Mouse (Mus musculus) embryonic facial prominence, embryonic 15.5 days (tissue): ENCODE measurements around the gene Ebpl. TPM values are rescaled to one million over a fixed set of nuclear protein-coding genes. Genes with fewer than 3 reads are reported as not detected.
"Not testable (repeated sequence)": the region's sequence is repeated elsewhere in the genome, so short reads cannot be mapped to it uniquely, and the experiment has no call there.

Experiments
- ATAC-seq: fragments of 200-750 bp; cut with Nextera tagmentation; 2 replicates; pipeline ENCODE4 v1.8.0; 2017; ENCODE audit warnings: low read depth, moderate TSS enrichment; ENCODE audit not compliant: insufficient number of reproducible peaks, low FRiP score, low TSS enrichment
- H3K27ac ChIP-seq: fragments of 300-500 bp; sonication (generic); replicated peaks from 2 replicates; pipeline ENCODE4 v1.5.1; 2015; ENCODE audit warnings: mild to moderate bottlenecking, inconsistent platforms
- H3K27me3 ChIP-seq: fragments of 300-500 bp; sonication (generic); 2 replicates; pipeline ENCODE4 v1.6.1; 2015; ENCODE audit warnings: inconsistent platforms
- H3K36me3 ChIP-seq: fragments of 300-500 bp; sonication (generic); 2 replicates; pipeline ENCODE4 v1.6.1; 2015; ENCODE audit warnings: mild to moderate bottlenecking, inconsistent platforms
- H3K4me1 ChIP-seq: fragments of 300-500 bp; sonication (generic); 2 replicates; pipeline ENCODE4 v1.6.1; 2015; ENCODE audit warnings: inconsistent platforms
- H3K4me2 ChIP-seq: fragments of 300-500 bp; sonication (generic); replicated peaks from 2 replicates; pipeline ENCODE4 v1.6.1; 2015; ENCODE audit warnings: mild to moderate bottlenecking, inconsistent platforms
- H3K4me3 ChIP-seq: fragments of 300-500 bp; sonication (generic); replicated peaks from 2 replicates; pipeline ENCODE4 v1.5.1; 2015; ENCODE audit warnings: mild to moderate bottlenecking, inconsistent platforms
- H3K9ac ChIP-seq: fragments of 300-500 bp; sonication (generic); 2 replicates; pipeline ENCODE4 v1.6.1; 2015; ENCODE audit warnings: inconsistent platforms
- H3K9me3 ChIP-seq: fragments of 300-500 bp; sonication (generic); replicated peaks from 2 replicates; pipeline ENCODE4 v1.6.1; 2016; ENCODE audit warnings: inconsistent platforms
- WGBS: fragments of 180-500 bp; shearing (Covaris S2); methylation state at CpG from one replicate; pipeline ENCODE4 v1.1.7; 2015; 5-methylcytosine and 5-hydroxymethylcytosine counted together
- polyA plus RNA-seq: library from polyadenylated mRNA; unstranded; fragments of >200 nt; fragmentation: Nextera tagmentation; extraction: Ambion mirVana; gene quantifications from 2 replicates; pipeline ENCODE4 v1.2.1, GENCODE M21; 2015

Ebpl gene
- polyA plus RNA-seq, 1 experiment from 2014 or later, result 12.0 TPM

DNA sequence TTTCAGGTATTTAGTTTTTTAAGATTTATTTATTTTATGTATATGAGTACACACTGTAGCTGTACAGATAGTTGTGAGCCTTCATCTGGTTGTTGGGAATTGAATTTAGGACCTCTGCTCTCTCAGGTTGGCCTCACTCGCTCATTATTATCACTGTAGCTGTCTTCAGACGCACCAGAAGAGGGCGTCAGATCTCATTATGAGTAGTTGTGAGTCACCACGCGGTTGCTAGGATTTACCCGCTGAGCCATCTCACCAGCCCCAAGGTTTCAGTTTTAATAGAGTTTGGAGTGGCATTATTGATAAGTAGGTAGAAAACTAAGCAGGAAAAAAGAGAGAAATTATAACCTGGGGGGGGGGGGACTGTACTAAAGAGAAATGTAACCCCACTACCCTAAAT is 33.2 kb downstream of the Ebpl start:
- H3K4me2 ChIP-seq, H3K27ac ChIP-seq: not testable (repeated sequence)
- WGBS, result 21% methylated on average over 6 of the region's 6 CpGs

DNA sequence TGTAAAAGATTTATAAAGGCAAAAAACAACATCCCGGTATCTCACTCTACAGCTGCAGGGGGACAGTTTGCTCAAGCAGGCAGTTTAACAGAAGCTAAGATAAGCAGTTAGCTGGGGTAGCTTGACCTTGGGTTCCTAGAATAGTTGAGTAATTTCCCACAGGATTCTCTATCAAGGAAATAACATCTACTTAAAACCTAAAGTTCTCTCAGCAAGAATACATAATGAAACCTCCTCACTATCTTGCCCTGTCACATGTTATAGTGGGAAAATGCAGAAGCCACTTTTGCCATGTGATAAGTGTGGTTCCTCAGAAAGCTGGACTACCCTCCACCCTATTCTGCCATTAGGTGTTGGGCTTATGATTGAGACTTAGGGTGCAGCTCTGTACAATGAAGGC is 37.5 kb downstream of the Ebpl start:
- Histone ChIP-seq H3K9me3 (0 out of 2 replicates have a peak, but pooled peaks cover 5% of the 10 kb centered on the region), H3K27ac (no peak overlapping the region), H3K27me3 (no peaks in the 10 kb centered on the region), H3K4me1 (peaks cover 4% of the 10 kb centered on the region), H3K36me3 (no peaks in the 10 kb centered on the region), H3K4me3 (no peak overlapping the region), H3K9ac (no peak overlapping the region), H3K4me2 (no peak overlapping the region)
- WGBS, result 94% methylated on average over 1 of the region's 1 CpGs
- no peak for ATAC-seq

More for the DNA sequence above, 33.2 kb downstream of the Ebpl start:
- H3K27me3 ChIP-seq, ATAC-seq, H3K9me3 ChIP-seq, H3K4me3 ChIP-seq, H3K9ac ChIP-seq, H3K36me3 ChIP-seq: not testable (repeated sequence)
- H3K4me1 ChIP-seq, result peaks cover 16% of the 10 kb centered on the region

DNA sequence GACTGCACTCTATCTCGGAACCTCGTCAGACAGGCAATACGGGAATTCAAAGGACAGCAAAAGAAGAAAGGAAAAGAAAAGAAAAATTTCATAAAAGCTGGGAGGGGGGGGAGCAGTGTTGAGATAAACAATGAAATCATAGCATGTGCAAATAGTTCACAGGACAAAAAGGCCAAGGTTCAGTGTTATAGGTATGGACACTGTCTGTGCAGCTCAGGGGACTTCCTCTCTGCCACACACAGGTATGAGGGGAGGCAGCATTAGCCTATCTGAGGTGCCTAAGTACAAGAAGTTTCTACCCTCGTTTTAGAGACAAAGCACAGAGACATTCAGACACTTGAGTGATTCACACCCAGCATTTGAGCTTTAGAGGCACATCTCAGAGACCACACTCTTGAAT is 39.0 kb downstream of the Ebpl start:
- 0 out of 2 replicates have a peak, but pooled peaks cover 5% of the 10 kb centered on the region for H3K9me3 ChIP-seq
- H3K4me1 ChIP-seq, result 0 out of 2 replicates have a peak, but pooled peaks cover 5% of the 10 kb centered on the region
- no peak overlapping the region for H3K9ac ChIP-seq
- H3K27ac ChIP-seq, result no peak overlapping the region
- H3K4me2 ChIP-seq, result no peak overlapping the region
- no peaks in the 10 kb centered on the region for H3K27me3 ChIP-seq
- no peak for ATAC-seq
- no peaks in the 10 kb centered on the region for H3K36me3 ChIP-seq
- 71% methylated on average over 4 of the region's 4 CpGs for WGBS
- no peak overlapping the region for H3K4me3 ChIP-seq

DNA sequence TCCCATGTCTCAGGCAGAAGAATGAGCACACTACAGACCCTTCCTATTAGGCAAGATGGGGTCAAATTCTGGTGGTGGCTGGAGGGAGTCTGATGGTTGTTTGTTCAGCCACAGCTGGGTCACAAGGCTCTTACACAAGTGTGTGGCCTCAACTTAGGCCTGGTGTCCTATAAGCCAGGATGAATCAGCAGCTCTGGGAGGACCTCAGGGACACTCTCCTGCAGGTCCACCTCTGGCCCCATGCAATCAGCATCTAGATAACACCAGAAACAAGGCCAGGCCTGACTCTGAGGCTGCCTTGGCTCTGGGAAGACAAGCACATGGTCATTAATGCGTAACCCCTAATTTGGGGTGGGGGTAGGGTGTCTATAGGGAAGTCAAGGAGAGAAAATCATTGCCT is 39.5 kb downstream of the Ebpl start:
- ATAC-seq, result no peak
- no peak overlapping the region for H3K9ac ChIP-seq
- no peak overlapping the region for H3K27ac ChIP-seq
- H3K9me3 ChIP-seq, result 0 out of 2 replicates have a peak, but pooled peaks cover 5% of the 10 kb centered on the region
- H3K36me3 ChIP-seq, result no peaks in the 10 kb centered on the region
- no peak overlapping the region for H3K4me3 ChIP-seq
- 75% methylated on average over 1 of the region's 1 CpGs for WGBS
- H3K4me2 ChIP-seq, result no peak overlapping the region
- H3K27me3 ChIP-seq, result no peaks in the 10 kb centered on the region
- H3K4me1 ChIP-seq, result 0 out of 2 replicates have a peak, but pooled peaks cover 5% of the 10 kb centered on the region

DNA sequence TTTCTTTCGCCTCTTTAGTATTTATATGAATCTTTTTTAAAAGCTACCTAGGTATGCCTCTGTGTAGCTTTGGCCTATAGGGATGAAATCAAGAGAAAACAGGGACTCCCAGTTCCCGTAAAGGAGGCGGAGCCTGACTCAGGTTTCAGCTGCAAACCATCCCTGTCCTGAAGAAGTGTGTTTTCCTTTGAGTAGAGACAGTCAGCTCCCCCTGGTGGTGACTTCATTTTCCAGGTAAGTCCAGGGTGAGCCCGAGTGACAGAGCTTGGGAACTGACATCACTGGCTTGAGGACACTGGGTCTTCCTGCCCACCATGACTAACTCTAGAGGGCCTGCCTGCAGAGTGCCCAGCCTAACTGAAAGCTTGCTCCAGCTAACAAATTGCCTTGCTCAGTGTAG is 43.4 kb downstream of the Ebpl start:
- H3K9me3 ChIP-seq, result no peaks in the 10 kb centered on the region
- 30% methylated on average over 4 of the region's 4 CpGs for WGBS
- H3K4me2 ChIP-seq, result no peak overlapping the region
- H3K36me3 ChIP-seq, result no peaks in the 10 kb centered on the region
- H3K27ac ChIP-seq, result no peak overlapping the region
- H3K4me3 ChIP-seq, result no peak overlapping the region
- H3K4me1 ChIP-seq, result 0 out of 2 replicates have a peak, but pooled peaks cover 5% of the 10 kb centered on the region
- no peaks in the 10 kb centered on the region for H3K27me3 ChIP-seq
- 0 out of 2 replicates have a peak, but pooled peaks have one; percentile 34 for ATAC-seq
- H3K9ac ChIP-seq, result no peak overlapping the region

DNA sequence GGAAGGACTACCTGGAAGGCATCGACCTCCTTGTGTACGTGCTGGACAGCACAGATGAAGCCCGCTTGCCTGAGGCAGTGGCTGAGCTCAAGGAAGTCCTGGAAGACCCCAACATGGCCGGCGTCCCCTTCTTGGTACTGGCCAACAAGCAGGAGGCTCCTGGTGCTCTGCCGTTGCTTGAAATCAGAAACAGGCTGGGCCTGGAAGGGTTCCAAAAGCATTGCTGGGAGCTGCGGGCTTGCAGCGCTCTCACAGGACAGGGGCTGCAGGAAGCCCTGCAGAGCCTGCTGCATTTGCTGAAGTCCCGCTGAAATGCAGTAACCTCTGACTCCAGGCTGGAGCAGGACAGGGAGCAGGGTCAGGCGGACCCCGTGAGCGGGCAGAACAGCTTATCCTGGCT is 49.3 kb downstream of the Ebpl start:
- ATAC-seq, result no peak
- H3K9me3 ChIP-seq, result no peaks in the 10 kb centered on the region
- 45% methylated on average over 12 of the region's 12 CpGs for WGBS
- H3K4me1 ChIP-seq, result peaks cover 12% of the 10 kb centered on the region
- no peaks in the 10 kb centered on the region for H3K27me3 ChIP-seq
- H3K9ac ChIP-seq, result no peak overlapping the region
- no peak overlapping the region for H3K27ac ChIP-seq
- H3K4me3 ChIP-seq, result no peak overlapping the region
- no peaks in the 10 kb centered on the region for H3K36me3 ChIP-seq
- no peak overlapping the region; the same call in 1 of the 2 replicates for H3K4me2 ChIP-seq

DNA sequence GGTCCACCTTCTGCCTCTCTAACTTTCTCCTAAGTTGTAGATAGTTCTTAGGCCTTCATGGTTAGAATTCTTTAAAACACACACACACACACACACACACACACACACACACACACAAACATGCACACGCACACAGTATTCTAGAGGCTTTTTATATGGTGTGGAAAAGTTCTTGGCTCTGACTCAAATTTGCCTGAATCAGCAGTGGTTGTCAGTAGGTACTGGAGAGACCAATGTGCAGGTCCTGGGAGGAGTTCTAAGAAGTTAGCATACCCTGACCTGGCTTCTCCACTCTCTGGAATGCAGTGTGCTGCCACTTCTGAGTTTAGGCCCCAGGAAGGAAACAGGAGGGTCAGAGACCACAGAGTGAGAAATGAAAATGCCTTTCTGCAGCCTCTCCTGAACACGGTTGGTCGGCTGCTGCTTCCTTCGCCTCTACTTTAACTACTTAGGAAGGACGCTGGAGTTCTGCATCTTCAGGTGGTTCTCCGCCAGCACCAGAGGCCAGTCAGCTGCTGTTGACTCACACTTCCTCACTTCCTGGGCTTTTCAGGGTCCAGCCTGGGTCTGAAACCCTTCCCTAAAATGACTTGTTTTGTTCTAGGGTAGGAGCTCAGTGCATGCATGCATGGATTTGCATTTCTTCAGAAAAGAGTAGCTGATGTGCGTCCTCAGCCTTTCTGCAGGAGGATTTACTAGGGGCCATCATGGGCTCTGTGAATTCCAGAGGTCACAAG is 50.0 kb downstream of the Ebpl start:
- no peak overlapping the region for H3K9ac ChIP-seq
- no peak overlapping the region for H3K4me3 ChIP-seq
- H3K27ac ChIP-seq, result no peak overlapping the region
- peaks cover 12% of the 10 kb centered on the region for H3K4me1 ChIP-seq
- no peaks in the 10 kb centered on the region for H3K36me3 ChIP-seq
- no peaks in the 10 kb centered on the region for H3K9me3 ChIP-seq
- ATAC-seq, result no peak
- 59% methylated on average over 7 of the region's 7 CpGs for WGBS
- H3K27me3 ChIP-seq, result no peaks in the 10 kb centered on the region
- no peak overlapping the region for H3K4me2 ChIP-seq

DNA sequence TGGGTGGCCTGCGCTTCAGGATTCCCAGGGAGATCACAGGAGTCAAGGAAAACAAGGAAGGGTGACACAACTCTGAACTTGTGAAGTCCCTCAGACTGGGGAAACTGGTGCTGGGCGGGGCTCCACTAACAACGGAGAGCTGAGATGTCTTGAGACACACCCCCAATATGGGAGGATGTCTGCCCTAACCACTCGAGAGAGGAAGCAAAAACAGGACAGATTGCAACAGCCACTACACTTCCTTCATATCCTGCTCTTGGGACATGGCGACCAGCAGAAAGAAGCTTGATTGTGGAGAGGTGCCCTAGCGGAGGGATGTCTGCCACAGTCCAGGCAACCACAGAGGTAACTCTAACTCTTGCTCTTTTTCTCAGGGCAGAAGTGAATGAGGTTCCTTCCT is 50.6 kb downstream of the Ebpl start, which contains the start of gene Arl11:
TSS of gene Arl11 (plus strand) at position 161 of the 400 bp plus-strand sequence.
- Histone ChIP-seq H3K4me2 (no peak within 1 kb of the TSS), H3K27ac (no peak within 1 kb of the TSS), H3K9ac (no peak within 1 kb of the TSS), H3K9me3 (no peaks in the 10 kb centered on the region), H3K4me1 (peaks cover 12% of the 10 kb centered on the region), H3K4me3 (no peak within 1 kb of the TSS), H3K27me3 (no peaks in the 10 kb centered on the region), H3K36me3 (no peaks in the 10 kb centered on the region)
- ATAC-seq, result no peak
- 56% methylated on average over 6 of the region's 6 CpGs for whole genome bisulfite sequencing

DNA sequence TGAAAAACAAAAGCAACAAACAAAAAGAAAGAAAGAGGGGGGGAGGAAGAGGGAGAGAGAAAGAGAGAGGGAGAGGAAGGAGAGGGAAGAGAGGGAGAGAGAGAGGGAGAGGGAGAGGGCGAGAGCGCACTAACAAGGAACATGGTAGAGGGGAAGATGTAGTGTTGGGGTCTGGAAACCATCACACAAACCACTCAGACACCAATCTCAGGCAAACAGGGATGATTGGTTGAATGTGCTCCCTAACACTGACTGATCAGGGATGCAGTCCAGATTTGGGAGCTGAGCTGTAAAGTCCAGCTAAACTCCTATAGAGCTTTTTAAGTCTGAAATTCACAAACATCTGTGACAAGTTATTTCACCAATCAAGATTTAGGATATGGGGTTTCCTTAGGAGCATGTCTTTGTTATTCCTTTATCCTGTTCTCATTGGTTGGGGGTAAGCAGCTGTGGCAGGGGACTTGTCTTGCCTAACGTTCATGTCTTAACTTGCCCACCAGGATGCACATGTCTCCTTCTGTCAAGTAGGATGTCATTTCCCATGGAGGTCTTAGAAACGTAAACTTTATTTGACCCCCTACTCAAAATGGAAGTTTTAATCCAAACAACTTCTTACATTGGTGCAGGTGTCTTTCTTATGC is 56.1 kb downstream of the Ebpl start:
- H3K27me3 ChIP-seq, result no peaks in the 10 kb centered on the region
- no peaks in the 10 kb centered on the region for H3K9me3 ChIP-seq
- no peak overlapping the region for H3K9ac ChIP-seq
- H3K27ac ChIP-seq, result no peak overlapping the region
- ATAC-seq, result no peak
- no peaks in the 10 kb centered on the region for H3K4me1 ChIP-seq
- no peaks in the 10 kb centered on the region for H3K36me3 ChIP-seq
- H3K4me3 ChIP-seq, result no peak overlapping the region
- 54% methylated on average over 4 of the region's 4 CpGs for WGBS
- H3K4me2 ChIP-seq, result no peak overlapping the region

DNA sequence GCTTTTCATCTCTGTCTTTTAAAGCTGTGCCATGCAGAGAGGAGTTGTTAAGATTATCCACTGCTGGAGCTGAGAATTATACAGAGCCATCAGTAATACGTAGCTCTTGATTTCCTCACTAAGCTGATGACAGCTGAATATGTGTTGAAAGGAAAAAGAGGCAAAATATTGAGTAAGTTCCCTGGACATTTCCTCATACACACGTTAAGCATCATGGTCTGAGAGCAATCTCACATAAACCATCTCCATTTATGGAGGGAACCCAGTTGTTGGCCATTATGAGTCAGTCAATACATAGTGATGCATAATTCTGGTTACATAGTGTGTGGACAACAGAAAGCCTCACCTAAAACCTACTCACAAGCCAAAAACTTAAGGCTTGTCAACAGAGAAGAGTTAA is 57.8 kb downstream of the Ebpl start:
- no peak overlapping the region for H3K4me3 ChIP-seq
- no peak for ATAC-seq
- H3K9me3 ChIP-seq, result no peaks in the 10 kb centered on the region
- H3K27me3 ChIP-seq, result no peaks in the 10 kb centered on the region
- WGBS, result 57% methylated on average over 2 of the region's 2 CpGs
- no peaks in the 10 kb centered on the region for H3K36me3 ChIP-seq
- no peak overlapping the region for H3K4me2 ChIP-seq
- H3K4me1 ChIP-seq, result no peaks in the 10 kb centered on the region
- H3K9ac ChIP-seq, result no peak overlapping the region
- H3K27ac ChIP-seq, result no peak overlapping the region

DNA sequence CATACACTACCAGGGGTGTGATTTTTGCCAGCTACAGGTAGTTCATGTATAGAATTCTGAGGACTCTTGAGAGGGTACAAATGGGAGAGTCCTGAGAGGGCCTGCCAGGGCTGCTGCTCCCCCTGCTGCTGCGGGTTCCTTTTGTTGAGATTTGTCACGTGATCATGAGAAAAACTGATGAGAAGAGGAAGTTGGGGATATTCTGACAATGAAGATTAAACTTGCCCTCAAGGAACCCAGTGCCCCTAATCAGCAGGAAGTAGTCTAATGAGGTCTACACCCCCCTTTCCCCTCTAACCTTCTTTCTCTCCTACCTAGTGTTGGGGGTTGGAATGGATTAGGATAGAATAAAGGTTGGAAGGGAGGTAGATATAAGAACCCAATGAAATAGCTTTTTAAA is 58.9 kb downstream of the Ebpl start:
- H3K4me1 ChIP-seq, result no peaks in the 10 kb centered on the region
- no peak overlapping the region for H3K27ac ChIP-seq
- 57% methylated on average over 2 of the region's 2 CpGs for WGBS
- no peaks in the 10 kb centered on the region for H3K27me3 ChIP-seq
- no peak overlapping the region for H3K4me2 ChIP-seq
- no peaks in the 10 kb centered on the region for H3K9me3 ChIP-seq
- H3K4me3 ChIP-seq, result no peak overlapping the region
- no peak overlapping the region for H3K9ac ChIP-seq
- no peak for ATAC-seq
- no peaks in the 10 kb centered on the region for H3K36me3 ChIP-seq
